Mouse (Mus musculus) midbrain, embryonic 12.5 days (tissue): ENCODE data around the gene Serpinf2. TPM values are rescaled to one million over a fixed set of nuclear protein-coding genes. Genes with fewer than 3 reads are reported as not detected.

Experiments used
- ATAC-seq: fragments of 200-750 bp; cut with Nextera tagmentation; 2 replicates; pipeline ENCODE4 v1.8.0; 2017; ENCODE audit warnings: low read depth, moderate TSS enrichment, moderate library complexity; ENCODE audit not compliant: low FRiP score
- H3K27ac ChIP-seq: fragments of 300-500 bp; sonication (generic); replicated peaks from 2 replicates; pipeline ENCODE4 v1.5.1; 2016; ENCODE audit warnings: mild to moderate bottlenecking
- H3K27me3 ChIP-seq: fragments of 300-500 bp; sonication (generic); 2 replicates; pipeline ENCODE4 v1.6.1; 2016; ENCODE audit warnings: mild to moderate bottlenecking
- H3K36me3 ChIP-seq: fragments of 300-500 bp; sonication (generic); 2 replicates; pipeline ENCODE4 v1.6.1; 2016
- H3K4me1 ChIP-seq: fragments of 300-500 bp; sonication (generic); 2 replicates; pipeline ENCODE4 v1.6.1; 2016
- H3K4me2 ChIP-seq: fragments of 300-500 bp; sonication (generic); replicated peaks from 2 replicates; pipeline ENCODE4 v1.6.1; 2016; ENCODE audit warnings: mild to moderate bottlenecking, moderate library complexity
- H3K4me3 ChIP-seq: fragments of 300-500 bp; sonication (generic); 2 replicates; pipeline ENCODE4 v1.5.1; 2016; ENCODE audit warnings: mild to moderate bottlenecking
- H3K9ac ChIP-seq: fragments of 300-500 bp; sonication (generic); replicated peaks from 2 replicates; pipeline ENCODE4 v1.6.1; 2016; ENCODE audit warnings: mild to moderate bottlenecking, moderate library complexity
- H3K9me3 ChIP-seq: fragments of 300-500 bp; sonication (generic); 2 replicates; pipeline ENCODE4 v1.6.1; 2016; ENCODE audit warnings: mild to moderate bottlenecking
- WGBS: fragments of 180-500 bp; shearing (Covaris S2); methylation state at CpG from one replicate; pipeline ENCODE4 v1.1.7; 2016; 5-methylcytosine and 5-hydroxymethylcytosine counted together
- polyA plus RNA-seq: library from polyadenylated mRNA; unstranded; fragments of >200 nt; fragmentation: Nextera tagmentation; extraction: Ambion mirVana; gene quantifications from 2 replicates; pipeline ENCODE4 v1.2.1, GENCODE M21; 2016

The Serpinf2 gene
- polyA plus RNA-seq, 1 experiment from 2014 or later: not detected

DNA sequence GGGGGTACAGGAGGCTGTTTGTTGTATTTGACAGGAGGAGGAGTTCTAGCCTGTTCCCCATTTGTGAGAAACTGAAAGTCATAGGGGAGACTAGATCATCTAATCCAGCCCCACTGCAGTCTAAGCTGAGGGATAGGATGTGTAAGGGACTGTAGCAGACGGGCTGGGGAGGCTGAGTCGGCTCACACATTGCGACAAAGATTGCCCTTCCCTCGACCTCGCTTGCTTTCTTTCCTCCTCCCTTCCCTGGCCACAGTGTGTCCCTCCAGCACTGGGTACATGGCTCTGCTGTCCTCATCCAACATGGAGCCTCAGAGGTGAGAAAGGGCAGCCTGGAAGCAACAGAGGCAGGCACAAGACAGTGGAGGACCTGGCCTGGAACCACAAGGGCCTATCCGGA, 25.7 kb upstream of the Serpinf2 start:
- Histone ChIP-seq H3K9ac (no peak overlapping the region), H3K4me2 (no peak overlapping the region), H3K27ac (no peak overlapping the region), H3K36me3 (peaks cover 11% of the 10 kb centered on the region), H3K27me3 (peaks cover 15% of the 10 kb centered on the region; the same call in 1 of the 2 replicates), H3K4me1 (peaks cover 29% of the 10 kb centered on the region), H3K4me3 (no peak overlapping the region), H3K9me3 (no peaks in the 10 kb centered on the region)
- no peak for ATAC-seq
- 87% methylated on average over 6 of the region's 6 CpGs for WGBS

GRCm38 (mm10) chr11:75464417-75464816, 25.0 kb upstream of the Serpinf2 start:
- Histone ChIP-seq H3K27ac (no peak overlapping the region), H3K4me1 (peaks cover 35% of the 10 kb centered on the region), H3K36me3 (peaks cover 11% of the 10 kb centered on the region), H3K4me2 (no peak overlapping the region), H3K9ac (no peak overlapping the region), H3K27me3 (peaks cover 15% of the 10 kb centered on the region; the same call in 1 of the 2 replicates), H3K4me3 (no peak overlapping the region), H3K9me3 (no peaks in the 10 kb centered on the region)
- 76% methylated on average over 6 of the region's 6 CpGs for WGBS
- ATAC-seq: no peak

DNA sequence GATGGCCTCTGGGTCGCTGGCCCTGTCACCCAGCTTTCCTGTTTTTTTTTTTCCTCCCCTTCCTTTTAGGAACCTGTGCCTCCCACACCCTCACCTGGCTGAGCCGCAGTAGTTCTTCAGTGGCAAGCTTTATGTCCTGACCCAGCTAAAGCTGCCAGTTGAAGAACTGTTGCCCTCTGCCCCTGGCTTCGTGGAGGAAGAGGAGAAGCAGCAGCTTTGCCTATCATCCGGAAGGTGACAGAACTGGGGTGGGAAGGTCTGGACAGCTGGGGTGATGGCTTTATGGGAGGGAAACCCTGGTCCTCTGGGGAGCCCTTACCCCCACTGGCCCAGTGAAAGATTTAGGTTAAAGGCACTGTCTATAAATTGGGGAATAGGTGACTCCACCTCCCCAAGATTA, 24.2 kb upstream of the Serpinf2 start:
- Histone ChIP-seq H3K27me3 (peaks cover 11% of the 10 kb centered on the region; the same call in 1 of the 2 replicates), H3K27ac (no peak overlapping the region), H3K4me2 (no peak overlapping the region), H3K9ac (no peak overlapping the region), H3K36me3 (peaks cover 11% of the 10 kb centered on the region), H3K4me3 (no peak overlapping the region), H3K4me1 (peaks cover 37% of the 10 kb centered on the region), H3K9me3 (no peaks in the 10 kb centered on the region)
- ATAC-seq: no peak
- 72% methylated on average over 4 of the region's 4 CpGs for WGBS

DNA sequence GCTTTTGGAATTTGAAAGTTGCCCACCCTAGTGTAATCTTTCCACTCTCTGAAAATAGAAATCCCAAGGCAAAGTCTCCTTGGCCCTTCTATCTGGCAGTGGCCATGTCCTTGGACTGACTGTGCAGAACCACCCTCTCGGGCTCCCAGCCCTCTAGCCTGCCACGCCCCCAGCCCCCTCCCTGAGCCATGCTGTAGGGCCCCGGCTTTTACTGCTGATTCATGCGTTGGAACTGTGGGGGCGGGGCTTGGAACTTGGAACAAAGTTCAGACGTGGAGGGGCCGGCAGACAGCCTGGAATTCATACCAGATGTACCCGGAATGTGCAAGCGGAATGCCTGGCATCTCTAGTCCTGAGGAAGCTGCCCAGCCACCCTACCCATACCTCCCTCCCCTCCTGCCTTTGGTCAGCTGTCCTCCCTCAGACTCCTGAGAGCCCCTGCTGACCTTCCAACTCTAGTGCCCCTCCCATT, 23.5 kb upstream of the Serpinf2 start:
- Histone ChIP-seq H3K27ac (no peak overlapping the region), H3K4me2 (peak overlapping the region; percentile 80), H3K27me3 (peaks cover 6% of the 10 kb centered on the region; the same call in 1 of the 2 replicates), H3K4me3 (peak overlapping the region; percentile 67), H3K9ac (no peak overlapping the region), H3K9me3 (no peaks in the 10 kb centered on the region), H3K36me3 (peaks cover 11% of the 10 kb centered on the region), H3K4me1 (peaks cover 34% of the 10 kb centered on the region)
- 3% methylated on average over 9 of the region's 9 CpGs for WGBS
- no peak for ATAC-seq

DNA sequence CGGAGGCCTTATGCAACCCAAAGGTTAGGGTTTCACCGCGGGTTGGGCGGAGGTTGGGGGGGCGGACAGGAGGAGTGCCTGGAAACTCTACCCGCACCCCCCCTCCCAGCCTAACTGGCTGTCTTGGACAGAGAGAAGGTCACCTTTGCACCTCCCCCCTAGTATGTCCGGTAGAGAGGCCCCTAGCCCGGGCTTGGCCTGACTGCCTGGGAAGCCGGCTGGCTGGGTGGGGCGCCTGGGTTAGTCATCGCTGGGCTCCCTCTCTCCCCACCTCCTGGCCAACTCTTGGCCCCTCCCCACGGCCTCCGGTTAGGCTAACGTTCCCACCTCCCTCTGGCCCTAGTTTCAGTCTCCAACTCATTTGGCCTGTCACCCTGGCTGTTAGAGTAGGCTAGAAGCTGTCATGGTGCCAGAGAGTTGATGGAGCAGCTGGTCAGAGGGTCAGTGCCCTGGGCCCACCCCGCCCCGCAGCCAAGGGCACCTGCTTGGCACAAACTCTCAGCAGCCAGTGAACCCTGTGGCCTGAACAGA, 22.9 kb upstream of the Serpinf2 start:
- WGBS: 6% methylated on average over 13 of the region's 16 CpGs
- H3K27ac ChIP-seq: peak overlapping the region; percentile 31; the same call in 1 of the 2 replicates

GRCm38 (mm10) chr11:75461743-75462252, 22.4 kb upstream of the Serpinf2 start:
- Histone ChIP-seq H3K4me1 (peaks cover 29% of the 10 kb centered on the region), H3K27ac (peak overlapping the region; percentile 31; the same call in 1 of the 2 replicates), H3K4me3 (peak overlapping the region; percentile 67), H3K4me2 (peak overlapping the region; percentile 80), H3K36me3 (peaks cover 11% of the 10 kb centered on the region), H3K27me3 (no peaks in the 10 kb centered on the region), H3K9me3 (no peaks in the 10 kb centered on the region), H3K9ac (peak overlapping the region; percentile 73)
- peak; percentile 7; the same call in 1 of the 2 replicates for ATAC-seq
- WGBS: under 1% methylated on average over 28 of the region's 30 CpGs

More for the DNA sequence above, 22.9 kb upstream of the Serpinf2 start:
- peak overlapping the region; percentile 73 for H3K9ac ChIP-seq
- H3K9me3 ChIP-seq: no peaks in the 10 kb centered on the region
- peak overlapping the region; percentile 67 for H3K4me3 ChIP-seq
- 0 out of 2 replicates have a peak, but pooled peaks cover under 1% of the 10 kb centered on the region for H3K27me3 ChIP-seq
- no peak for ATAC-seq
- peak overlapping the region; percentile 80 for H3K4me2 ChIP-seq
- peaks cover 11% of the 10 kb centered on the region for H3K36me3 ChIP-seq
- peaks cover 29% of the 10 kb centered on the region for H3K4me1 ChIP-seq

GRCm38 (mm10) chr11:75460844-75461742, 21.7 kb upstream of the Serpinf2 start, which contains the start of gene Tlcd2:
Tlcd2 (plus strand) TSS chr11:75461715.
- Histone ChIP-seq H3K27ac (peak within 1 kb of the TSS; percentile 71), H3K36me3 (peaks cover 11% of the 10 kb centered on the region), H3K9me3 (no peaks in the 10 kb centered on the region), H3K4me2 (peak within 1 kb of the TSS; percentile 80), H3K27me3 (no peaks in the 10 kb centered on the region), H3K4me1 (peaks cover 29% of the 10 kb centered on the region), H3K9ac (peak within 1 kb of the TSS; percentile 73), H3K4me3 (peak within 1 kb of the TSS; percentile 67)
- WGBS: under 1% methylated on average over 46 of the region's 46 CpGs
- peak; percentile 96 for ATAC-seq

DNA sequence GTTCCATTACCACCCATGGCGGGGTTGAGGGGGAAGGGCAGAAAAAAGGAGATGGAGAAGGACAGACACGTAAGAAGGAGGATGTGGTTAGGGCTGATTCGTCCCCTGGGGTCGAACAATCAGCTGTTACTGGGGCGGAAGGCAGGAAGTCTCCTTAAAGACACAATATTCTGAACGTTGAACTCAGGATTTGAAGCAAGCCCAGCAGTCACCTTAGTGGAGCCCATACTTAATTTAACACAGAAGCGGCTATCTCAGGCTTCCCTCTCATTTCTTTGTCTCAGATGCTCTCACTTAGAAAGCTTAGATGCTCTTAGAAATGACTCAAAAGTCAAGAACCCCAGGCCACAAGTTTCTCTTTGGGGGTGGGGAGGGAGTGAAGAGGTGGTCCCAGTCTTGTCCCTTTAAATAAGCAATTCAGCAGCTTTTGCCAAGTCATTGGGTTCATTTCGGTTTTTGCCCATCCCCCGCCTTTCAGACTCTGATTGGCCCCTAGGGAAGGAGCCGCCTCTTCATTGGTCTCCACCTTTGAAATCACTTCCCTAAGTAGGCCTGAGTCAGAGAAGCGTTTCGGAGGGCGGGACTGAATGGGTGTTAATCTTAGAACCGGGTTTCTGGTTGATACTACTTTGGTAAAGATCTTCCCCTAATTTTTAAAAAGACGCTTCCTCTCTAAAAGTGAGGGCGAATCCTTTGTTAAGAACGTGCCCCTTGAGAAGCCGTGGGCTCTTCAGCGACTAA, 20.9 kb upstream of the Serpinf2 start:
- Histone ChIP-seq H3K27me3 (no peaks in the 10 kb centered on the region), H3K27ac (peak overlapping the region; percentile 71), H3K4me3 (peak overlapping the region; percentile 67), H3K9me3 (no peaks in the 10 kb centered on the region), H3K9ac (peak overlapping the region; percentile 52), H3K4me2 (peak overlapping the region; percentile 80), H3K4me1 (peaks cover 29% of the 10 kb centered on the region), H3K36me3 (peaks cover 5% of the 10 kb centered on the region; the same call in 1 of the 2 replicates)
- no peak for ATAC-seq
- WGBS: 3% methylated on average over 19 of the region's 19 CpGs

- Histone ChIP-seq H3K4me3 (0 out of 2 replicates have a peak overlapping the region, but pooled peaks have one; percentile 67), H3K36me3 (peaks cover 3% of the 10 kb centered on the region; the same call in 1 of the 2 replicates), H3K9me3 (no peaks in the 10 kb centered on the region), H3K4me2 (peak overlapping the region; percentile 80), H3K27me3 (no peaks in the 10 kb centered on the region), H3K4me1 (peaks cover 34% of the 10 kb centered on the region), H3K9ac (no peak overlapping the region; the same call in 1 of the 2 replicates), H3K27ac (peak overlapping the region; percentile 71; the same call in 1 of the 2 replicates)
- no peak for ATAC-seq
- 27% methylated on average over 5 of the region's 5 CpGs for WGBS
Observed at GRCm38 (mm10) chr11:75459751-75460102, 20.3 kb upstream of the Serpinf2 start.

GRCm38 (mm10) chr11:75459141-75459711, 19.8 kb upstream of the Serpinf2 start:
- 0 out of 2 replicates have a peak overlapping the region, but pooled peaks have one; percentile 71 for H3K27ac ChIP-seq
- no peak overlapping the region for H3K4me3 ChIP-seq
- no peak overlapping the region for H3K9ac ChIP-seq
- ATAC-seq: no peak
- no peaks in the 10 kb centered on the region for H3K36me3 ChIP-seq
- 84% methylated on average over 5 of the region's 5 CpGs for WGBS
- H3K27me3 ChIP-seq: no peaks in the 10 kb centered on the region
- no peaks in the 10 kb centered on the region for H3K9me3 ChIP-seq
- peak overlapping the region; percentile 80; the same call in 1 of the 2 replicates for H3K4me2 ChIP-seq
- peaks cover 36% of the 10 kb centered on the region for H3K4me1 ChIP-seq

DNA sequence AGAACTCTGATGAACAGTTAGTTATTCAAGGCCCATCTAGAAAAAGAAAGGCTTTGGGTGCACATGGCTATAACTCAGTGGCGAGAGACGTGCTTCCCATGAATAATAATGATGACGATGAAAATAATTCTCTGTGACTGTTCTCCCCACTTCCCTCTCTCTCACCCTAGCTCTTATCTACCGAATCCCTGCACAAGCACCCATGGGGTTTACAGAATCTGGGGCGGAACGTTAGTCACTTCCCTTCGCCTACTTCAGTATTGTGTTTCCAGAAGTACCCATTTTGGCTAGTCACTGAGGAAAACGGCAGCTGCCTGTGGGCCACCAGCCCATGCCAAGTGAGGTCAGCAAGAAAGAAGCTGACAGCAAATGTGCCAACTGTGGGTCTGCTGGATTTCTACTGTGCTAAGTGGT, 19.2 kb upstream of the Serpinf2 start:
- ATAC-seq: no peak
- H3K9ac ChIP-seq: no peak overlapping the region
- peaks cover 42% of the 10 kb centered on the region for H3K4me1 ChIP-seq
- WGBS: 81% methylated on average over 8 of the region's 8 CpGs
- no peaks in the 10 kb centered on the region for H3K9me3 ChIP-seq
- no peak overlapping the region for H3K4me3 ChIP-seq
- H3K36me3 ChIP-seq: no peaks in the 10 kb centered on the region
- no peak overlapping the region for H3K27ac ChIP-seq
- H3K27me3 ChIP-seq: peaks cover 4% of the 10 kb centered on the region
- no peak overlapping the region for H3K4me2 ChIP-seq
